Mouse (Mus musculus): ENCODE measurements around the gene Cpa2.

DNA sequence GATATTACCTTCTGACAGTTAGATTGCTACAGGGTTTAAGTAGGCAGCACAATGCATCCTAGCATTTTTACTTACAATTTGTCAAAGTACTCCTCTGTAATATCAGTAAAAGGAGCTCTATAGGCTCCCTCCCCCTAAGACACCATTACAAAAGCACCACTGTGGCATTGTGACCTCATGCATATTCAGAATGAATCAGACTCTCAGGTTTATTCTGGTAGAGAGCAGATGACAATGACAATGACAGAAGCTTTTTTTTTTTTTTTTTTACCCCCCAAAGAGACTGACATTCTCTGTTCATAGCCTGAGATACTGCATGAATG is 9.8 kb downstream of the Cpa2 start:
- TF ChIP-seq POLR2A (IDR thresholded peaks at IDR 0.05; ENCODE audit: low read depth, low read length) (no peak), CTCF (conservative IDR thresholded peaks at IDR 0.05; ENCODE audit: insufficient read depth, insufficient read length, low read depth, low read length) (no peak)
